Mouse (Mus musculus) cerebellum, adult 11 months (tissue): ENCODE data around the gene Trir.

Experiments
- DNase-seq: peaks from one replicate; pipeline ENCODE4 v3.0.0; 2022

Gene Trir

DNA sequence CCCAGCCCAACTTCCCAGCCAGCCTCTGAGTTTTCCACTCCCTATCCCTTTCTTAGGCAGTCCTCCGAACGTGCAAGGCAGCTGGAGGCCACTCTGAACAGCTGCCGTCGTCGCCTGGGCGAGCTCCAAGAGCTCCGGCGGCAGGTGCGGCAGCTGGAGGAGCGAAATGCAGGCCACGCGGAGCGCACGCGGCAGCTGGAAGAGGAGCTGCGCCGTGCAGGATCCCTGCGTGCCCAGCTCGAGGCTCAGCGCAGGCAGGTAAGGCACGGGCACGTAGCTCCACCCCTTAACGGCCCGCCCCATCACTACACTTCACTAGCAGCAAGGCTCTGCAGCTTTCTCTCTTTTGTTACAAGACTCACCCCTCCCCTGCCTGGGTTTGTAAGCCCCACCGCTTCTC is 30.9 kb upstream of the Trir start:
- no peak for DNase-seq

DNA sequence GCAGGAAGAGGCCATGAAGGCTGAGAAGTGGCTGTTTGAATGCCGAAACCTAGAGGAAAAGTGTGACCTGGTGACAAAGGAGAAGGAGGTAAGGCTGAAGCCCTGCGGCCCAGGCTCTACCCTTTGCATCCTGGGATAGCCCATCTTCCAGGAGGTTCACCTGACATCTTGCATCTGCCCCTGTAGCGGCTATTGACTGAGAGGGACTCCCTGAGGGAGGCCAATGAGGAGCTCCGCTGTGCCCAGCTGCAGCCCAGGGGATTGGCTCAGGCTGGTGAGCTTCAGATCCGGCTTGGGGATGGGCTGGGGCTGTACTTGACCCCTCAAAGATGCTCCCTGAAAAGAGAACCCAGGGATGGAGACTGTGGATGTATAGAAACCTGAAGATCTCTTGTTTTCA is 29.6 kb upstream of the Trir start:
- DNase-seq: no peak

DNA sequence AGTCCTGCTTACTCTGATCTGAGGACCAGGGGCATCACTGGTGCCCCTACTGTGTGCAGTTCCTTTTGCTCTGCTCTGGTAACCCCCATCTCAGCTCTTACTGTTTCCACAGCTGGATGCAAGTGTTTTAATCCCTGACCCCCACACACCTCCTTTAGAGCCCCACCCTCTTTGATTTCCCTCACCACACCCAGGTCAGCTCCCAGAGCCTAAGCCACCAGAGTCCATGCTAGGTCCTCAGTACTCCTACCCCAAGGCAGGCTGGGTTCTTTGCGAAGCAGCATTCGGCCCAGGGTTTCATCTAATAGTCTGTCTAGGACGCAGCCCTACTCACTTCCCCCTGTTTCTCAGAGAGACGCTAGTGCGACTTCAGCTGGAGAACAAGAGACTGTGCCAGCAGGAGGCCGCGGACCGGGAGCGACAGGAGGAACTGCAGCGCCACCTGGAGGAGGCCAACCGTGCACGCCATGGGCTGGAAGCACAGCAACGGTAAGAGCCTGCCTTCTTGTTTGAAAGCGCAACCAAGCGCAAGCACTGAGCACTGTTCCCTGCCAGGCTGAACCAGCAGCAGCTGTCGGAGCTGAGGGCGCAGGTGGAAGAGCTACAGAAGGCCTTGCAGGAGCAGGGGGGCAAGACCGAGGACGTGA is 28.9 kb upstream of the Trir start:
- DNase-seq: peak; percentile 93

DNA sequence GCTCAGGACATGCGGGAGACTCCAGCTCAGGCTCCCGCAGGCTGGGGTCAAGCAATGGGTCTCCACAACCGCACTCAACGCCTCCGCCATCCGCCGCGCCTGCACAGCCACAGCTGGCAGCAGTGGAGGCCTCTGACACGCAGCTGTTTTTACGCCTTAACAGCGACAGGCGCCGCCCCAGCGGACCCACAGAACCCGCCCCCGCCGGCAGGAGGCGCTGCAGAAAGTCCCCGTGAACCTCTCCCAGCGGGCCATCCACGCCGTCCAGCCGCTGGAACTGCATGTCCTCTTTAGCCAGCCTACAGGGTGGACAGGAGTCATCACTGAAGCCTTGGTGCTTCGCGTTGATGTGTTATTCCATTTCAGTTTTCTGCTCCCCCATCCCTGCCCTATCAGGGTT is 18.9 kb upstream of the Trir start:
- no peak for DNase-seq

DNA sequence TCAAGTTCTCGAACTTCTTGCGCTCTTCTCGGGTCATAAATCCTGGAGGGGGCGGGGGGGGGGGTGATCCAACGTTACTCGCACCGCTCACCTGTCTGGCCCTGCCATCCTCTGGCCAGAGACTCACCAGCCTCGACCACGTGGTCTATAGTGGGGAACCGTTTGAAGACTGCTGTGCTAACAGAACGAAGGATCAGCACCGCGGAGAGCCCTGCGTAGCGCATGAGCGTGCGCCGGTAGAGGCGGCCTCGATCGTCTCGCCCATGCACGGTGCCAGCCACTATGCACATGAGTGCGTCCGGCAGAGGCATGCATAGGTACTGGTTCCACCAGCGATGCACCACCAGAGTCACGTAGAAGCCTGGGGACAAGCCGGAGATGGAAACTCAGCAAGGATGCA is 15.4 kb upstream of the Trir start:
- DNase-seq: no peak

DNA sequence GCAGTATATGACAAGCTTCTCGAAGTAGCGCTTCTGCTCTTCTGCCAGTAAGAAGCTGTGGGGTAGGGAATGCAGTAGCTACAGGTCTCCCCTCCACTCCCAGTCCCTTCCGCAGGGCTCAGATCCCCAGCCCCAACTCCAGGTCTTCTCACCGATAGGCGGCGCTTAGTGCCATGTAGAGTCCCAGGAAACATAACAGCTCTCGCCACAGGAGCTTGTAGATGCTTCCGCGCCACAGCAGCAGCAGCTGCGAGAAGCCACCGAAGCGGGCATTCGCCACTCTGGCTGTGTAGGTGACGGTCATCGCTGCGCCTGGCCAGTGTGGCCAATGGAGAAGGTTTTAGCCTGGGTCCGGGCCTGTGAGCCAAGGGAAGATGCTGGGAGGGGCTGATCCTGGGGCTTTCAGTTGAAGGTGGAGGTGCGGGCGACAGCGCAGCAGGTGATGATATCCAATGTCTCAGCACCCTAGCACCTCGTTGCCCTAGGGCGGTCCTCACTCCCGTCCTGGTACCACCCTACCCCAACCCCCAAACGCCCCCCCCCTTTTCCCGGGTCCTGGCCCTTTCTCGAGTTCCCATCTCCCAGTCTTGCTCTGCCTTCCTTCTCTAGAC is 13.3 kb upstream of the Trir start:
- DNase-seq: peak; percentile 69

DNA sequence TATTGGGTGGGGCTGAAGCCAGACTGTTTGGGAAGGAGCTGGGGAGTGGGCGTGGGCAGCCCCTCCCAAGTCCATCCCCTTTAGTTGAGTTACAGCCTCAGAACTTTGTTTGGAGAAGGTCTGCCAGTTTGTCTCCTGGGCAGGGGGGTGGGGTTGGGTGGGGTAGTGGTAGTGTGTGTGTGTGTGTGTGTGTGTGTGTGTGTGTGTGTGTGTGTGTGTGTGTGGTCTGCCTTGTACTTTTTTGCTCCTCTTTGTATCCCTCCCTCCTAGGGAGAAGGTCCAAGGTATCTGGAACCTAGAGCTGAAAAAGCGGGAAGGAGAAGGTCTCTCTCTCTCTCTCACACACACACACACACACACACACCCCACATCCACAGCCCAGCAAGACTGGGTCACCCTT is 12.2 kb upstream of the Trir start, which contains the start of gene Best2:
TSS of gene Best2 (minus strand) at position 101 of the 400 bp plus-strand sequence.
- no peak for DNase-seq

DNA sequence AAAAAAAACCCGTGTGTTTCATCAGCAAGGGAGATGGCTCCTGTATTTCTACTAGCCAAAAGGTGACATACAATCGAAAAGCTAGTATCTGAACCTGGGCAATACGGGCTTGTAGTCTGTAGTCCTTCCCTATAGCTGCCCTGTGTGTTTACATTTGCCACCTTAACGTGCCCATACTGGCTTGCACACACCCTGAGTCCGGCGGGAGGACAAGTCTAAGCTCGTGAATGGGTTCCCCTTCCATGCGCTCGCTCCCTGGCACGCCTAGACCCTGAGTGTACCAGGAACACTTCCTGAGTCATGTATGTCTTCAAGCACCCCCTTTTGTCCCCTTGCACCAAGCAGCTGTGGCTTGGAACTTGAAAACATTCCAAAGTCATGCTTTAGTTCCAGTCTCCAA is 9.9 kb upstream of the Trir start:
- no peak for DNase-seq

DNA sequence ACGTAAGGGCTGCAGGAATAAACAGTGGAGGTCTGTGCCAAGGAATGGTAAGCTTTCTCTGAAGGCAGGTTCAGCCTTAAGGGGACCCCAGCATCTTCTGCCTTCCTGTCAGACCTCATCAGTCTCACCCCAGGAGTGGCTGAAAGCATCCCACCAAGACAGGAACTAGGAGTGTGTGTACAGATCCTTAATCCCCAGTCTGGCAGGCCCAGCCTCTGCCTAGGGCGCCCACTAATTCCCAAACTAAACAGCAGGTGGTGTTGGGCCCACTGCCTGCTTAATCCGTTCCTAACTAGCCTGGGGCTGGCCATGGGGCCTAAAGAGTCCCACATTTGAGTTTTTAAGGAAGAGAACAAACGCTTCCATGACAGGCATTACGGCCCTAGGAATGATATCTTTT is 9.4 kb upstream of the Trir start:
- DNase-seq: no peak

DNA sequence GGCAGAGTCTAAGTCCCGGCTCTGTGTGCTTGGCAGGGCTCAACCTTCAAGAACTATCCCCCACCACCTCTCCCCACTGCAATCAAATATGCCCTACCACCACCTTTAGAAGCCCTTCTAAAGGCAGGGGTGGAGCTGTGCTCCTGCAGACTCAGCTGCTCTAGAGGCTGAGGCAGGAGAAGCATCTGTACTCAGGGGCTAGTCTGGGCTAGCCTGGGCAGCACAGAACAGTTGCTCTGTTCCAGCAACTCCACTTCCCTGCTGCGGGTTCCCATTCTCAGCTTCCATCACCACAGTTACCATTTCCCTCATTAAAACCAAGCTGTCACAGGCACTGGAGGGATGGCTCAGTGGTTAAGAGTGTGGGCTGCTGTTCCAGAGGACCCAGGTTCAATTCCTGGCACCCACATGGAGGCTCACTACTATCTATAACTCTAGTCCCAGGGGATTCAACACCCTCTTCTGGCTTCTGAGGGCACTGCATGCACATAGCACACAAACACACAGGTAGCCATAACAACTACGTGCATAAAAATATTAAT is 5.0 kb upstream of the Trir start:
- DNase-seq: no peak

DNA sequence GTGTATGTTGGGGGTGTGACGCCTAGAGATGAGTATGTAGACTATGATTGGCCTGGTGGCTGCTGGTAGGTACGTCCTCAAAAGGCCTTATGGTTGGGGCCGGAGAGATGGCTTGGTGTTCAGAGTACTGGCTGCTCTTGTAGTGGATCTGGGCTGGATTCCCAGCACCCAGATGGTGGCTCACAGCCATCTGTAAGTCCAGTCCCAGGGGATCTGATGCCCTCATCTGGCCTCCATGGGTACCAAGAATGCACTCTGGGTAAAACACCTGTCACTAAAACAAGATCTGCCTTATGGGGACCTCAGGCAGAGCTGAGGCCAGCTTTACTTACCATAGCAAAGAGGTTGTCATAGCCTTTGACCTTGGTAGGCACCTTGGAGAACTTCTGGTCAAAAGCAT is 2.8 kb upstream of the Trir start:
- DNase-seq: no peak

DNA sequence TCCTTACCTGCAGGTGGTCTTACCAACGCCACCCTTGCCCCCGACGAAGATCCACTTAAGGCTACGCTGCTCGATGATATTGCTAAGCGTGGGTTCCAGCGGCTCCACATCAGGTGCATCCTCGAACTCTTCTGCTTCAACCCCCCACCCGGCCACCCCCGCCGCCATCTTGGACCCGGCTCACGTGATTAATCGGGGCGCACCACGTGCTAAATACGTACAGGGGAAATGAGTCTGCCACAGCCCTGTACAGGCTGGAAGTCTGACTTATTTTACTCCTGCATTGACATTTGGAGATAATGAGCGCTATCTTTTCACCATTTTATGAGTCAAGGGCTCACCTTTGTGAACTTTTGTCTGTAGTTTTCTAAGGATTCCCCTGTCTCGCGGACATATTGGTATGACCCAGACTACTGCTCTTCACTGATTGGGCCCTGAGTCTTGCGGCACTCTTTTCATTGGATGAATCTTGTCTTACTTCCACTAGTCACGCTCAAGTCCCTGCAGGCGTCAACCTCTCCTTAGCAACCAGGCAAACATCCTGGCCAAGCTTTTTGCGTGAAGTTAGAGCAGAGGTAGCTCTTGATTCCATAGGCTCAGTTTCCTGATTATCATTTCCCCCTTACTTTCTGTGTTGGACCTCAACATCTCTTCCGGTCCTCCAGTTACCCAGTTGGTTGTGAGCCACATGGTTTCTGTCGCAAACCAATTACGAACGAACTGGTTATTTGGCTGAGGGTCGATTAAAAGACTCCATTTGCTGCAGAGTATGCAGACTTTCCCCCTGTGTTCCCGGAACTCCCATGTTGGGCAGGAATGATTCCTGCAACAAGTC is 1.3 kb upstream of the Trir start, which contains the start of gene Asna1:
TSS of gene Asna1 (minus strand) at position 184 of the 835 bp plus-strand sequence.
- peak; percentile 72 for DNase-seq

DNA sequence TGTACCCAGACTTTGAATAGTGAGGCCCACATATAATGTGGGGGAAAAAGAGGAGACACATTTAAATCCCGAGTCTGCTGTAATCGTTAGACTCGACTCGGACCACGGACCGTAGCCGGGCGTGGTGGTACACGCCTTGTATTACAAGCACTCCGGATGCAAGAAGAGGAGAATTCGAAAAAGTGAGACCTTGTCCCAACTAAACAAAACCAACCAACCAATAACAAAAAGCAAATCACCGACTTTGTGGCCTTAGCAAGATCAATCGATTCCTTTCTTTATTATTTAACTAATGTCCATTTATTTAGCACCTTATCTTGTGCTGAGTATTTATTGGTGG is 863 bp downstream of the Trir start:
- no peak for DNase-seq

DNA sequence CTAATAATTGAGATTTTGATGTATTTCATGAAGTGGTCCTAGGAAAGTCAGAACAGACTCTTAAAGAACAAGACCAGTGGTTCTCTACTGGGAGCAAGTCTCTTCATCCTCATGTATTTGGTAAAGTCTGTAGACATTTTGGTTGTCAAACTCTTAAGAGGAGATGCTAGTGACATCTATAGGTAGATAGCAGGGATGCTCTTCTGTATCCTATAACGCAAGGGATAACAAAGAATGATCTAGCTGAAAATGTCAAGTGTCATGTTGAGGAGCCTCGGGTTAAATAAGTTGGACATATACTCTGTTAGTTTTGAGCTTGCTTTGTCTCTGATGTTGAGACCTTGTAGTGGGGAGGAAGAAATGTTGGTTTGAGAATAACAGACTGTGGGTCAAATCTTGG is 1.3 kb downstream of the Trir start:
- no peak for DNase-seq

DNA sequence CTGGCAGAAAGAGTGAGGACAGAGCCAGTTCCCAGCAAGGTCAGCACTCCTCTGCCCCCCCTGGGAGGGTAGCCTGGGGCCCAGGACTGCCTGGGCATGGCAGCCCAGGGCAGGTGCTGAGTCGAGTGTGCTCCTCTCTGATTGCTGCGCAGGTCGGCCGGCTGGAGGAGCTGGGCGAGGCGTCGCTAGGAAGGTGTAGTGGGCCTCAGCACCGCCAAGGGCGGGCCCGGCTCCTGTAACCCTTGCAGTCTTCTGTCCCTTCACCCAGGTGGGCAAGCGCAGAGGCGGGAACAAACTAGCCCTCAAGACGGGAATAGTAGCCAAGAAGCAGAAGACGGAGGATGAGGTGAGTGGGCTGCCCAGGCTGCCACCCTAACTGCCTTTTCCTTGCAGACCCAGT is 2.6 kb downstream of the Trir start:
- no peak for DNase-seq

DNA sequence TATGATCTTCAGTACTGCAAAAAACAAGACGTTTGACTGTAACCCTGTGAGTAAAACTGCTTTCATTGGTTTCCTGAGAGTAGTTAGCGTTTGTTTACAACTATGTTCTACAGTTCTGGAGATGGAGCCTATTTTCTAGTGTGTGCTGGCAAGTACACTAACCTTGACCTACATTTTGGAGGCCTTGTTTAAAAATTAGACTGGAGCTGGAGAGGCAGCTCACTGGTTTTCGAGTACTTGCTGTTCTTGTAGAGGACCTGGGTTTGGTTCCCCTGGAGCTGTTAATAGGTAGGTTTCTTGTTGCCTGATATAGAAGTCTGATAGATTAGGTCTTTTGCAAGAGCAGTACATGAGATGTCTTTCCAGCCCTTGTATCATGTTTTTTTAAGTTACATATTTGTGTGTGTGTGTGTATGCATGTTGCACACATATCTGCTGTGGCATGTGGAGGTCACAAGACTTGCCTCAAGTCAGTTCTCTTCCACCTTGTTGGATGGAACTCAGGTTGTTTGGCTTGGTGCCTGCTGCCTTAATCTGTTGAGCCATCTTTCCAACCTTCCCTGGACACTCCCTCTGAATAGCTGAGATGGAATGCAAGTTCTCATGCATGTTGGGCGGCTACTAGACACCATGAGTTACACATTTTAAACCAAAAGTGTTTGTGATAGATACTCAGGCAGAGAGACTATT is 6.1 kb downstream of the Trir start:
- DNase-seq: no peak

DNA sequence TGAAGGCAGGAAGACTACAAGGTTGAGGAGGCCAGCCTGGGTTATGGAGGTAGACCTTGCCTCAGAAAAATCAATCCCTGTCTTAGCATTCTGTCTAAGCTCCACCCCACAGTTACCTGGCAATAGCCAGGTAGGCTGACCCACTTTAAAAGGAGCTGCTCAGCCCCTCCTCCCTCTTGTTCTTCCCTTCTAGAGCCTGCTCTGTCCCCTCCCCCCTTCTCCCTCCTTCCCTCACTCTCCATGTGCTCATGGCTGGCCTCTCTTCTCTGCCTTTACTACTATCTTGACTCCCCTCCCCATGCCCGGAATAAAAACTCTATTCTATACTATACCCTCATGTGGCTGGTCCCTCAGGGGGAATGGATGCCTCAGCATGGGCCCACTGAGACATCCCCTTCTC is 7.2 kb downstream of the Trir start:
- DNase-seq: no peak

DNA sequence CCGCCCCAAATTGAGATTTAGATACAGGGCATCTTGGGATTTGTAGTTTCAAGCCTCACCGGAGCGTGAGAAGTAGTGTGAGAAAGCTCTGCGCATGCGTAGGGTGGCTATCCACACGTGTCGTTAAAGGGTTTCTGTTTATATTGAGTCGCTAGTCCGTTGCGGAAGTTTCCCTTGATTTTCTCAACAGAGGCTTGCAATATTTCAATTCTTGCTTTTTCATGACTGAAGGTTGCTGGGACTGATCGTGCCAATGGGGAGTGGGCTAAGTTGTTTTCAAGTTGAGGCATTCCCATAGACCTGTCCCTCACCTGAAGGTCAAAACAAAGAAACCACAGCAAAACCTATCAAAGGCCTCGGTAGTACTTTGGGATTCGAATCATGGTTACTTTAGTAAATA is 8.1 kb downstream of the Trir start:
- DNase-seq: peak; percentile 59

DNA sequence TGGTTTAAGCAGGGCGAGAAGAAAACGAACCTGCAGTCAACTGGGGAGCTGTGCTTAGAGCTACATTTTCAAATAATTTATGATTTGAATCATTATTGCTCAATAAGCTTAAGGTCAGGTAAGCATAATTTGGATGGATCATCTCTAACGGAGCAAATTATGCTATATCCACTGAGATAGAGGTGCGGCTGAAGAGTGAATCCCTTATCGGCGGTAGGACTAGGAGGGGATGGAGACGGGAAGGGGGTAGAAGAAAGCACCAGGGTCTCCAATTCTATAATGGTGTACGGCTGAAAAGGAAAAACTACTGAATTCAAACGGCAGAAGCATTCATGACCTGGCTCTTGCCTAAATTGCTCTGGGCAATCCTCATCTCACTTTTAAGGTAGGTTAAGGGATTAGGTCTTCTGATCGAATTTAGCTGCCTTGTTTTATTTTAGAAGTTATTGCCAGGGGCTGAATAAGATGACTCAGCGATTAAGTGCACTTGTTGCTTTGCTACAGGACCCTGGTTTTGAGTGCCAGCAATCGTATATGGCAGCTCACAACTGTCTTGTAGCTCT is 8.6 kb downstream of the Trir start:
- no peak for DNase-seq

DNA sequence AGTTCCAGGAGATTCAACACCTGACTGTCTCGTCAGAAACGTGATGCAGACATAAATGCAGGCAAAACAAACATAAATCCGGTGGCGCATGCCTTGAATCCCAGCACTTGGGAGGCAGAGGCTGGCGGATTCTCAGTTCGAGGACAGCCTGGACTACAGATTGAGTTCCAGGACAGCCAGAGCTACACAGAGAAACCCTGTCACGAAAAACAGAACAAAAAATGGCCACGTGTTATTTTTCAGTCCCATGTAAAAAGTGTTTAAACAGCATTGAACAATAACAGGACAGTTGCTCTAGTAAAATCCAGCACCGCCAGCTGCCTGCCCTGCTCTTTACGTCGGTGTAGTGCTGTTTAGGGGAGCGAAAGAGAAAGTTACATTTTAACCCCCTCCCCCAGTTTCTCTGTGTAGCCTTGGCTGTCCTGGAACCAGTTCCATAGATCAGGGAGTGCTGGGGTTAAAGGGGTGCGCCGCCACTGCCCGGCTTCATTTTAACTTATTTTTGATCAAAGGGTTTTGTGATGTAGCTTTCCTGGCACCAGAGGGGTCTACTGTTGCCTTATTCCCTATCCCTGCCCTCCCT is 9.2 kb downstream of the Trir start:
- DNase-seq: no peak

DNA sequence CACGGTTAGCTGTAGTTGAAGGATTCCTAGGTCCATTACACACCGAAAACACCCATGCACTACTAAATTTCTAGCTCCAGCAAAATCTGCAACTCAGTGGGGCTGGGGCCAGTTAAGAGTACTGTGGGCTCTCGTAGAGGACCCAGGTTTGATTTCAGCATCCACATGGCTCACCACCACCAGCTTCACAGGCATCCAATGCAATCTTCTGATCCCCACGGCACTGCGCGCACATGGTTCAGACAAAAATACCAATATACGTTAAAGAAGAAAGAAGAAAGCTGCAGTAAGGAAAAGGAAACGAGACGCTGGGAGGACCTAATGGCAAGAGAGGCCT is 9.7 kb downstream of the Trir start:
- DNase-seq: no peak

DNA sequence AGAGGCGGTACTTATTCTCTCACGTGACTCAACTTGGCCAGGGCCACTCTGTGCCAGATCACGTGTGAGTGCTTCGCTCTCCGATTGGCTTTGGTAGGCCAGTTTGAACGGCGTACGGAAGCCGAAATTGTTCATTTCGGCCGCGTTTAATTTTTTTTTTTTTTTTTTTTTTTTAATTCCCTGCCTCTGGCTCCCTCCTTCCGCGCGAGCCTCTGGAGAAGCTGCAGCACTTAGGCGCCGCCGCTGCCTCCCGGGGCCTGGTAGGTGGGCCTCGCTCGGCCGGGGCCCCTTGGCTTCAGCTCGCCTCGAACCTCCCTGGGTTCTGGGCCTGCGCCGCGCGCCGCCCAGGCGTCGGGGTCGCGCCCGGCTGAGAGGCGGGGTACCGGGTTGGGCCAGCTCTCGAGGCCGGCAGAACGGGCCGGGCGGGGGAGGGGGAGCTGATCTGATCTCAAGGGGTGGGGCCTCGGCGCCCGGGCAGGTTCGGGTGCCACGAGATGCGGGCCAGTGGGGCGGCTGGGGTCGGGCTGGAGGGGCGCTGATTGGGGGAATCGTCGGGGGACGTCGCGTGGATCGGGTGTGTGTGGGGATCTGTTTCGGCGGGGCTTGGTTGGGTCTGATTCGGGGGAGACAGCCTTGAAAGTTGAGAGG is 10.2 kb downstream of the Trir start, which contains the start of gene Tnpo2:
TSS of gene Tnpo2 (plus strand) at position 198 of the 648 bp plus-strand sequence.
- peak; percentile 85 for DNase-seq
